Mouse (Mus musculus) C2C12 (cell line): ENCODE data around the gene Cep152.

Source experiments
- CTCF ChIP-seq: IDR thresholded peaks from one replicate; pipeline ENCODE4 v1.5.1; 2011; ENCODE audit not compliant: control insufficient read depth, insufficient read depth, insufficient read length
- FOSL1 ChIP-seq: IDR thresholded peaks from one replicate; pipeline ENCODE4 v1.8.0; 2011; ENCODE audit warnings: mild to moderate bottlenecking, low read length; ENCODE audit not compliant: poor library complexity, insufficient read depth, severe bottlenecking
- MAX ChIP-seq: IDR thresholded peaks from one replicate; pipeline ENCODE4 v1.6.1; 2011; ENCODE audit warnings: mild to moderate bottlenecking, control low read depth

GRCm38 (mm10) chr2:125650038-125650437, 25.1 kb upstream of the Cep152 start:
- TF ChIP-seq CTCF (no peak), MAX (no peak), FOSL1 (no peak)
